Mouse (Mus musculus): Measurements from ENCODE around the gene Isg20l2. TPM values are rescaled to one million over a fixed set of nuclear protein-coding genes. Genes with fewer than 3 reads are reported as not detected.
A peak's percentile ranks its signal among the peaks of the same experiment; 100 is the strongest.

Gene Isg20l2
- polyA plus RNA-seq, 1 experiment from 2014 or later = 22.5 TPM

DNA sequence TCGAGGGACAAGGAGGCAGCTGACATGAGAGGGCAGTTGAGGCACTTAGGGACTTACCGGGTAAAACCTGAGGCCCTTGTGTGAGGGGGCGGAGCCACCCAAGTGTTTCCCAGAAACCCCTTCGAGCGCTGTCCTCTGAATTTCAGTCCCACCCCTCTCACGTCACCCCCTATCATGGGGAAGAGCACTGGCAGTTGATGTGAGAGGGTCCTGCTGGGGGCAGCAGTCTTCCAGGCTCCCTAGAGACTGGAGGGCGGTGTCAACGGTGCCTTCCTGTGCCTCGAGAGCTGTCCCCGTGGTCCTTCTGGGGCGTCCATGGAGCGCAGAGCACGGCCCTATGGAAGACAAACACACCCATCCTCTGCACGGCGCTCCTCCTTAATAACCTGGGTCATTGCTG lies 57.5 kb downstream of the Isg20l2 start:
- Histone ChIP-seq H3K4me2 (replicated peaks; ENCODE audit: low read depth, low read length) (peak overlapping the region; percentile 48), H3K4me3 (ENCODE audit: low read depth, low read length) (peak overlapping the region; percentile 18), H3K36me3 (ENCODE audit: insufficient read depth, low read length) (no peaks in the 10 kb centered on the region), H3K27ac (ENCODE audit: low read length) (no peak overlapping the region), H3K27me3 (replicated peaks; ENCODE audit: insufficient read depth, low read length) (peaks cover 18% of the 10 kb centered on the region; the same call in 1 of the 2 replicates), H3K9ac (replicated peaks; ENCODE audit: low read depth) (no peak overlapping the region), H3K4me1 (ENCODE audit: insufficient read depth, low read depth, low read length) (peaks cover 43% of the 10 kb centered on the region; the same call in 1 of the 2 replicates), H3K9me3 (ENCODE audit: low read length) (no peaks in the 10 kb centered on the region)
- peak; percentile 78 for DNase-seq (ENCODE audit: low spot score)
- no peak for TF ChIP-seq EP300 (IDR thresholded peaks at IDR 0.05)
- peak; percentile 17 for TF ChIP-seq CTCF (IDR thresholded peaks at IDR 0.05)
- WGBS = under 1% methylated on average over 15 of the region's 15 CpGs
- peak; percentile 13; the same call in 1 of the 2 replicates for ATAC-seq

DNA sequence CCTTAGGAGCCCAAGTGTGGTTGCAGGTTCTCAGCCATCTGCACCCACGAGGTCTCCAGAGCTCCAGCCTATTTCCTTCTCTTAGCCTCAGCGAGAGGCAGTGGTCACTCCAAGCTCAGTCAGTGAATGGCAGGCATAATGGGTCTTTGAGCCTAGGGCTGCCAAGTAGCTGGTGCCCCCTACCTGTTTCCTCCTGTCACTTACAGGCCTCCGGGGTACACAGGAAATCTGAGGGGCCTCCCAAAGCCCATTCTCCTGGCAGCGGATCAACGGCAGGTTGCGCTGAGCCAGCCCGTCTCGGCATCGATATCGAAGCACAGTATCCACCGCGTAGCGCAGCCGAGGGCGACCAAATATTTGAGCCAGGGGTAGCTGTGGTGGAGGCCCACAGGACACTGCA lies 58.0 kb downstream of the Isg20l2 start:
- 4% methylated on average over 15 of the region's 15 CpGs for WGBS
- peak overlapping the region; percentile 48 for H3K4me2 ChIP-seq (replicated peaks; ENCODE audit: low read depth, low read length)
- no peak for DNase-seq (ENCODE audit: low spot score)
- H3K27ac ChIP-seq (ENCODE audit: low read length) = no peak overlapping the region
- TF ChIP-seq EP300 (IDR thresholded peaks at IDR 0.05) (no peak), CTCF (IDR thresholded peaks at IDR 0.05) (no peak)
- no peak overlapping the region for H3K9ac ChIP-seq (replicated peaks; ENCODE audit: low read depth)
- H3K27me3 ChIP-seq (replicated peaks; ENCODE audit: insufficient read depth, low read length) = peaks cover 20% of the 10 kb centered on the region; the same call in 1 of the 2 replicates
- H3K4me3 ChIP-seq (ENCODE audit: low read depth, low read length) = no peak overlapping the region
- H3K36me3 ChIP-seq (ENCODE audit: insufficient read depth, low read length) = no peaks in the 10 kb centered on the region
- no peak for ATAC-seq
- peaks cover 39% of the 10 kb centered on the region; the same call in 1 of the 2 replicates for H3K4me1 ChIP-seq (ENCODE audit: insufficient read depth, low read depth, low read length)
- H3K9me3 ChIP-seq (ENCODE audit: low read length) = no peaks in the 10 kb centered on the region

DNA sequence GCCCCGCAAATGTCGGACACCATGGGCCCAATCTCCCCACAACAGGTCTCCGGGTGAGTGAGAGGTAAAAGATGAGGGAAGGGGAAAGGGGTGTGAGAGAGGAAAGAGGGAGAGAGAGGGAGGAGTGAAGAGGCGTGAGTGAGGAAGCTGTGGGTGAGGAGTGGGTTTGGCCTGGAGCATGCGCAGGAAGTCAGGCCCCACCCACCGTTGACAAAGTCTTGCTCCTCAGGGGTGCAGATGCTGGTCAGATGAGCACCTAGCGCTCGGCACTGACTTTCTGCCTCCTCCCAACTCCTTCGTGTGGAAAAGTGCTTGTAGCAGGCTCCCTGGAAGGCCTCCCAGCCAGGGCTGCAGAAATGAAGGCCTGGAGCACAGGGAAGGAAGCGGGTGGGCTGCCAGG lies 59.8 kb downstream of the Isg20l2 start:
- H3K36me3 ChIP-seq (ENCODE audit: insufficient read depth, low read length) = no peaks in the 10 kb centered on the region
- H3K4me2 ChIP-seq (replicated peaks; ENCODE audit: low read depth, low read length) = no peak overlapping the region
- DNase-seq (ENCODE audit: low spot score) = no peak
- H3K9me3 ChIP-seq (ENCODE audit: low read length) = no peaks in the 10 kb centered on the region
- H3K4me1 ChIP-seq (ENCODE audit: insufficient read depth, low read depth, low read length) = peaks cover 25% of the 10 kb centered on the region; the same call in 1 of the 2 replicates
- H3K27me3 ChIP-seq (replicated peaks; ENCODE audit: insufficient read depth, low read length) = peaks cover 23% of the 10 kb centered on the region; the same call in 1 of the 2 replicates
- TF ChIP-seq EP300 (IDR thresholded peaks at IDR 0.05) (no peak), CTCF (IDR thresholded peaks at IDR 0.05) (no peak)
- no peak overlapping the region for H3K27ac ChIP-seq (ENCODE audit: low read length)
- no peak overlapping the region for H3K4me3 ChIP-seq (ENCODE audit: low read depth, low read length)
- no peak overlapping the region for H3K9ac ChIP-seq (replicated peaks; ENCODE audit: low read depth)
- no peak for ATAC-seq
- 28% methylated on average over 10 of the region's 10 CpGs for WGBS

Other genes with a start within 250 kb of the Isg20l2 start
- gene Lrrc71, start 181.7 kb upstream of the Isg20l2 start, polyA plus RNA-seq (2015; fragmentation: Nextera tagmentation; extraction: Ambion mirVana) = 8.9 and 9.3 TPM in 2 replicates
- 4.1 and 4.2 TPM in 2 replicates for gene Ntrk1, start 135.2 kb upstream of the Isg20l2 start, polyA plus RNA-seq (2015; fragmentation: Nextera tagmentation; extraction: Ambion mirVana)
- 0.02 and 0.12 TPM in 2 replicates for gene Insrr, start 133.4 kb upstream of the Isg20l2 start, polyA plus RNA-seq (2015; fragmentation: Nextera tagmentation; extraction: Ambion mirVana)
- gene Pear1, start 106.0 kb upstream of the Isg20l2 start, polyA plus RNA-seq (2015; fragmentation: Nextera tagmentation; extraction: Ambion mirVana) = 20.8 and 21.4 TPM in 2 replicates
- 0.25 and 0.29 TPM in 2 replicates for gene Sh2d2a, start 83.6 kb upstream of the Isg20l2 start, polyA plus RNA-seq (2015; fragmentation: Nextera tagmentation; extraction: Ambion mirVana)
- 9.7 and 9.8 TPM in 2 replicates for gene Prcc, start 44.7 kb upstream of the Isg20l2 start, polyA plus RNA-seq (2015; fragmentation: Nextera tagmentation; extraction: Ambion mirVana)
- 186 and 199 TPM in 2 replicates for gene Hdgf, start 24.0 kb upstream of the Isg20l2 start, polyA plus RNA-seq (2015; fragmentation: Nextera tagmentation; extraction: Ambion mirVana)
- gene Mrpl24, start 10.8 kb upstream of the Isg20l2 start, polyA plus RNA-seq (2015; fragmentation: Nextera tagmentation; extraction: Ambion mirVana) = 61.6 and 66.6 TPM in 2 replicates
- 10.8 and 11.2 TPM in 2 replicates for gene Rrnad1, start 403 bp downstream of the Isg20l2 start, polyA plus RNA-seq (2015; fragmentation: Nextera tagmentation; extraction: Ambion mirVana)
- gene Crabp2, start 18.4 kb downstream of the Isg20l2 start, polyA plus RNA-seq (2015; fragmentation: Nextera tagmentation; extraction: Ambion mirVana) = 0.21 and 0.38 TPM in 2 replicates
- 22.2 and 30.7 TPM in 2 replicates for gene Nes, start 40.8 kb downstream of the Isg20l2 start, polyA plus RNA-seq (2015; fragmentation: Nextera tagmentation; extraction: Ambion mirVana)
- 0.33 and 0.56 TPM in 2 replicates for gene Bcan, start 69.9 kb downstream of the Isg20l2 start, polyA plus RNA-seq (2015; fragmentation: Nextera tagmentation; extraction: Ambion mirVana)
- gene Hapln2, start 97.3 kb downstream of the Isg20l2 start, polyA plus RNA-seq (2015; fragmentation: Nextera tagmentation; extraction: Ambion mirVana) = not detected in 2 replicates
- 8.0 and 10.8 TPM in 2 replicates for gene Gpatch4, start 112.8 kb downstream of the Isg20l2 start, polyA plus RNA-seq (2015; fragmentation: Nextera tagmentation; extraction: Ambion mirVana)
- 180 and 186 TPM in 2 replicates for gene Naxe, start 128.2 kb downstream of the Isg20l2 start, polyA plus RNA-seq (2015; fragmentation: Nextera tagmentation; extraction: Ambion mirVana)
- gene Ttc24, start 148.0 kb downstream of the Isg20l2 start, polyA plus RNA-seq (2015; fragmentation: Nextera tagmentation; extraction: Ambion mirVana) = not detected in 2 replicates
- 0.92 and 1.6 TPM in 2 replicates for gene Iqgap3, start 151.7 kb downstream of the Isg20l2 start, polyA plus RNA-seq (2015; fragmentation: Nextera tagmentation; extraction: Ambion mirVana)
- 14.4 and 15.4 TPM in 2 replicates for gene Mef2d, start 212.1 kb downstream of the Isg20l2 start, polyA plus RNA-seq (2015; fragmentation: Nextera tagmentation; extraction: Ambion mirVana)